Mouse (Mus musculus) forebrain, embryonic 11.5 days (tissue): ENCODE measurements at regions not wholly inside any gene's neighbourhood (a gene's known extent, or its start where the extent isn't known, plus 50 kb on each side); places are given as distances from the start of the nearest gene placed in this dataset.

ENCODE experiments used
- ATAC-seq: fragments of 200-750 bp; cut with Nextera tagmentation; replicated peaks from 2 replicates; pipeline ENCODE4 v1.8.0; 2017; ENCODE audit warnings: moderate TSS enrichment; ENCODE audit not compliant: low FRiP score
- DNase-seq: peaks from one replicate; pipeline ENCODE4 v3.0.0-alpha.2; 2017; ENCODE audit warnings: low spot score
- H3K27ac ChIP-seq: fragments of 300-500 bp; sonication (generic); 2 replicates; pipeline ENCODE4 v1.5.1; 2014; ENCODE audit warnings: low read depth, low read length
- H3K27me3 ChIP-seq: fragments of 300-500 bp; sonication (generic); 2 replicates; pipeline ENCODE4 v1.6.1; 2014; ENCODE audit warnings: mild to moderate bottlenecking, low read length, mixed read lengths; ENCODE audit not compliant: control insufficient read depth, insufficient read depth
- H3K36me3 ChIP-seq: fragments of 300-500 bp; sonication (generic); 2 replicates; pipeline ENCODE4 v1.6.1; 2014; ENCODE audit warnings: mild to moderate bottlenecking, low read length, moderate library complexity, mixed read lengths; ENCODE audit not compliant: control insufficient read depth, insufficient read depth
- H3K4me1 ChIP-seq: fragments of 300-500 bp; sonication (generic); replicated peaks from 2 replicates; pipeline ENCODE4 v1.6.1; 2014; ENCODE audit warnings: low read length, mixed read lengths; ENCODE audit not compliant: control insufficient read depth, insufficient read depth
- H3K4me2 ChIP-seq: fragments of 300-500 bp; sonication (generic); 2 replicates; pipeline ENCODE4 v1.6.1; 2014; ENCODE audit warnings: low read depth, mild to moderate bottlenecking, low read length, moderate library complexity, mixed read lengths; ENCODE audit not compliant: severe bottlenecking
- H3K4me3 ChIP-seq: fragments of 300-500 bp; sonication (generic); 2 replicates; pipeline ENCODE4 v1.5.1; 2014; ENCODE audit warnings: low read depth, low read length
- H3K9ac ChIP-seq: fragments of 300-500 bp; sonication (generic); 2 replicates; pipeline ENCODE4 v1.6.1; 2014; ENCODE audit warnings: low read length
- H3K9me3 ChIP-seq: fragments of 300-500 bp; sonication (generic); 2 replicates; pipeline ENCODE4 v1.6.1; 2016; ENCODE audit warnings: low read length, mixed read lengths; ENCODE audit not compliant: control insufficient read depth
- WGBS: fragments of 180-500 bp; shearing (Covaris S2); extraction: QIAGEN DNeasy Blood & Tissue Kit; methylation state at CpG from one replicate; pipeline ENCODE4 v1.1.7; 2014; 5-methylcytosine and 5-hydroxymethylcytosine counted together

GRCm38 (mm10) chr15:62219934-62220540, 1297.2 kb upstream of the A1bg start:
- Histone ChIP-seq H3K9me3 (no peaks in the 10 kb centered on the region), H3K4me3 (no peak overlapping the region), H3K4me1 (no peaks in the 10 kb centered on the region)

DNA sequence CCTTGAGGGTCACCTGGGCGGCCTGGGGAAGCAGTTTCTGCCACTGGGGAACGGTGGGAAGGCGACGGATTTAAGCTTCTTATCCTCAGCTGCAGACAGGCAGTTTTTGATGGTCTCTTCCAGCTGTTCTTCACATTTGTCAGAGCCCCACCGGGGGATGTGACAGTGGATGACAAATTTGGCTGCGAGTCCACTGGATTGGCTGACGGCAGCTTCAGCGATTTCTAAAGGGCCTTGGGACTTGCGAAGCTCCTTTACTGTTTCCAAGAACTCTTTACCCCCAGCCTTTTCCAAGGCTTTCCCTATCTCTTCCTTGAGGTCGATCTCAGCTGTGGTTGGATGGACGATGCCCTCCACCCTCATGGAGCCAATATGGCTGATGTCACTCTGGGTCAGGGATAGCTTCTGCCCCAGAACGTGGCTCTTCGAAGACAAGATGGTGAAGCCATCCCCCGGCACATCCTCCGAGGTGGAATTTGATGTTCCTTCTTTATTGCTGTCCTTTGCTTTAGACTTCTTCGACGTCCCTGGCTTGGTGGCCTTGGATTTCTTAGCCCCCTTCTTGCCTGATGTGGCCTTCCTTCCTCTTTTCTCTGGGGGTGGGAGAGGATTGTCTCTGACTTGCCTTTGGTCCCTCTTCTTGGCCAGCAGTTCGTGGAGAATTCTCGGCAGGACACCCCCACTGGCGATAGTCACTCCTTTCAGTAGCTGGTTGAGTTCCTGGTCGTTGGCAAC, 1295.7 kb upstream of the A1bg start:
- H3K9me3 ChIP-seq: no peaks in the 10 kb centered on the region
- DNase-seq: no peak
- no peak overlapping the region for H3K4me3 ChIP-seq
- no peak overlapping the region for H3K27ac ChIP-seq
- WGBS: 95% methylated on average over 21 of the region's 21 CpGs
- no peaks in the 10 kb centered on the region for H3K4me1 ChIP-seq
- ATAC-seq: no peak
- no peak overlapping the region for H3K4me2 ChIP-seq
- no peaks in the 10 kb centered on the region for H3K36me3 ChIP-seq
- no peaks in the 10 kb centered on the region for H3K27me3 ChIP-seq
- H3K9ac ChIP-seq: no peak overlapping the region

More at GRCm38 (mm10) chr15:62219934-62220540, 1297.2 kb upstream of the A1bg start:
- Histone ChIP-seq H3K4me2 (no peak overlapping the region), H3K9ac (no peak overlapping the region), H3K27me3 (no peaks in the 10 kb centered on the region), H3K36me3 (no peaks in the 10 kb centered on the region), H3K27ac (no peak overlapping the region)
- ATAC-seq (no peak), DNase-seq (no peak)
- WGBS: 93% methylated on average over 9 of the region's 9 CpGs

- no peaks in the 10 kb centered on the region for H3K4me1 ChIP-seq
- no peak overlapping the region for H3K9ac ChIP-seq
- no peaks in the 10 kb centered on the region for H3K9me3 ChIP-seq
- H3K36me3 ChIP-seq: no peaks in the 10 kb centered on the region
- H3K4me3 ChIP-seq: no peak overlapping the region
- no peak overlapping the region for H3K4me2 ChIP-seq
- DNase-seq (no peak), ATAC-seq (no peak)
- H3K27me3 ChIP-seq: no peaks in the 10 kb centered on the region
- 54% methylated on average over 8 of the region's 8 CpGs for WGBS
- no peak overlapping the region for H3K27ac ChIP-seq
Observed at GRCm38 (mm10) chr15:62216688-62217477, 1294.1 kb upstream of the A1bg start.

- H3K4me2 ChIP-seq: no peak overlapping the region
- 66% methylated on average over 8 of the region's 8 CpGs for WGBS
- ATAC-seq (no peak), DNase-seq (no peak)
- H3K27ac ChIP-seq: no peak overlapping the region
- H3K27me3 ChIP-seq: no peaks in the 10 kb centered on the region
- no peaks in the 10 kb centered on the region for H3K36me3 ChIP-seq
- H3K4me3 ChIP-seq: no peak overlapping the region
- H3K9me3 ChIP-seq: no peaks in the 10 kb centered on the region
- no peaks in the 10 kb centered on the region for H3K4me1 ChIP-seq
- H3K9ac ChIP-seq: no peak overlapping the region
Observed at GRCm38 (mm10) chr15:62215616-62216398, 1293.0 kb upstream of the A1bg start.

DNA sequence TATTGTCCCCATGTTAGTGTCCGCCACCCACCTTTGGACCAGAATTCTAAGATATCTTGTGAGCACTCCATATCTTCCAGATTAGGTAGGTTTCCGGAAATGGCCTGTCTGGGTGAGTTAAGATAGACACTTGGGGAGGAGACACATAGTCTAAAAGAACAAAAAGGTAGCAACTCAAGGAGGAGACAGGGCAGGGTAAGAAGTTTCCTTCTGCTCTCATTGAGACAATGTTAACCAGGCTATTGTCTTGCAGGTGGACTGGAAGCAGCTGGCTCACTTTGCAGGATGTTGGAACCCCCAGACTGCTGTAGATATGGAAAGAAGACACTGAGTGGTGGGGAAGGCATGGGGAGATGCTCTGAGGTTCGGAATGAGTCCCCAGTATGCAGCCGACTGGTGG, 1291.5 kb upstream of the A1bg start:
- H3K9ac ChIP-seq: no peak overlapping the region
- DNase-seq: no peak
- H3K27me3 ChIP-seq: no peaks in the 10 kb centered on the region
- WGBS: 90% methylated on average over 4 of the region's 4 CpGs
- no peaks in the 10 kb centered on the region for H3K36me3 ChIP-seq
- ATAC-seq: no peak
- no peaks in the 10 kb centered on the region for H3K9me3 ChIP-seq
- no peaks in the 10 kb centered on the region for H3K4me1 ChIP-seq
- H3K27ac ChIP-seq: no peak overlapping the region
- no peak overlapping the region for H3K4me2 ChIP-seq
- no peak overlapping the region for H3K4me3 ChIP-seq

- 88% methylated on average over 5 of the region's 5 CpGs for WGBS
- no peak for DNase-seq
- ATAC-seq: no peak
- Histone ChIP-seq H3K9ac (no peak overlapping the region), H3K4me2 (no peak overlapping the region), H3K4me3 (no peak overlapping the region), H3K9me3 (no peaks in the 10 kb centered on the region), H3K36me3 (no peaks in the 10 kb centered on the region), H3K27me3 (no peaks in the 10 kb centered on the region), H3K27ac (no peak overlapping the region), H3K4me1 (no peaks in the 10 kb centered on the region)
Observed at GRCm38 (mm10) chr15:62212283-62212910, 1289.6 kb upstream of the A1bg start.

- no peak overlapping the region for H3K4me3 ChIP-seq
- 82% methylated on average over 5 of the region's 5 CpGs for WGBS
- DNase-seq (no peak), ATAC-seq (no peak)
- H3K9me3 ChIP-seq: no peaks in the 10 kb centered on the region
- H3K4me1 ChIP-seq: no peaks in the 10 kb centered on the region
- H3K27me3 ChIP-seq: no peaks in the 10 kb centered on the region
- H3K27ac ChIP-seq: no peak overlapping the region
- H3K4me2 ChIP-seq: no peak overlapping the region
- H3K36me3 ChIP-seq: no peaks in the 10 kb centered on the region
- H3K9ac ChIP-seq: no peak overlapping the region
Observed at GRCm38 (mm10) chr15:62209881-62210481, 1287.2 kb upstream of the A1bg start.

- H3K27me3 ChIP-seq: no peaks in the 10 kb centered on the region
- H3K27ac ChIP-seq: no peak overlapping the region
- H3K4me3 ChIP-seq: no peak overlapping the region
- H3K4me1 ChIP-seq: no peaks in the 10 kb centered on the region
- no peaks in the 10 kb centered on the region for H3K9me3 ChIP-seq
- H3K9ac ChIP-seq: no peak overlapping the region
- no peaks in the 10 kb centered on the region for H3K36me3 ChIP-seq
- ATAC-seq (no peak), DNase-seq (no peak)
- H3K4me2 ChIP-seq: no peak overlapping the region
- 92% methylated on average over 3 of the region's 3 CpGs for WGBS
Observed at GRCm38 (mm10) chr15:62209296-62209695, 1286.5 kb upstream of the A1bg start.
